Mouse (Mus musculus): ENCODE measurements around the gene Arhgef7. TPM values are rescaled to one million over a fixed set of nuclear protein-coding genes. Genes with fewer than 3 reads are reported as not detected.

The Arhgef7 gene
- 25.1 and 37.3 TPM in 2 replicates for polyA plus RNA-seq (2014; fragmentation: Nextera tagmentation; extraction: Ambion mirVana)

DNA sequence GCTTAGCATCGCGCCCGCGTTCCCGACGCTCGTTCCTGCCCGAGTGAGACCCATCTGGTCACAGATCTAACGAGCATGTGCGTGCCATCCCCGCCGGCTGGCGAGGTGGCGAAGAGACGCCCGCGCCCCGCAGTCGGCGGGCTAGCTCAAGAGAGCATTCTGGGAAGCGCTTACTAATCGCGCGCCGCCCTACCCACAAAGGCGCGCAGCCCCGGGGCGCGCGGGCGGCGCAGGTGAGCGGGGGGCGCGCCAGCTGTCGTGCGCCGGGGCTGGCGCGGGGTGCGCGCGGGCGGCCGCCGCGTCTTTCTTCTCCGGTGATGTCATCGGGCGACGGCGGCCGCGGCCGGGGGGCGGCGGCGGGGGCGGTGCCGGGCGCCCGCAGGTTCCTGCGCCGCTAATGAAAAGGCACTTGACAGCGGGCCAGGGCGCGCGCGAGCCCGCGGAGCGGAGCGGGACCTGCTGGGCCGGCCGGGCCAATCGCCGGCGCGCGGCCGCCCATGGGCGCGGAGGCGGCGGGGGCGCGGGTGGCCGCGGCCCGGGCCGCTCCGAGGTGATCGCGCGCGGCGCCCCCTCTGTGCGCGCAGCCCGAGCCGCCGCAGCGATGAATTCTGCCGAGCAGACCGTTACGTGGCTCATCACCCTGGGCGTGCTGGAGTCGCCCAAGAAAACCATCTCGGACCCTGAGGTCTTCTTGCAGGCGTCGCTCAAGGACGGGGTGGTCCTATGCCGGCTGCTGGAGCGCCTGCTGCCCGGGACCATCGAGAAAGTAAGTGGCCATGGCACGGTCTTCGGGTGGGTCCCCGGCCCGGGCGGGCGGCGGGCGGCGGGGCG lies at the start of gene Arhgef7:
Arhgef7 (plus strand) TSS at position 71 of the 831 bp plus-strand sequence.
- H3K9me3 ChIP-seq (ENCODE audit: control insufficient read depth, low read length), result no peaks in the 10 kb centered on the region
- H3K27me3 ChIP-seq (ENCODE audit: control insufficient read depth, insufficient read depth, low read length), result peaks cover 41% of the 10 kb centered on the region

DNA sequence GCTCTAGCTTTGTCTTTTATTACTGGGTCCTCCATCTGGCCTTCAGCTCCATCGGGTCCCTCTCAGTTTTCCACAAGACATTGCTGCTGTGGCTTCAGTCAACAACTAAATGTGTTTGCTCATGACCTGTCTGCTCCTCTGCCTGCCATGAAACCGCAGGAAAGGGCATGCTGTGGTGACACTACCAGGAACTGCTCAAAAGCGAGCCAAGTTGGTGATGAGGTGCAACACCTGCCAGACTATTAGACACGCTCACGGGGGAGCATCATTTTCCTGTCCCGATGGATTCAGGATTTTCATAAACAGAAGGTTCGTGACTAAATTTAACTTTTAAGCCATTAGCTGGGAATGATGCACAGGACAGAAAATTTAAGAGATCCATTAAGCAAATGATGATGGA lies 43.0 kb upstream of the Arhgef7 start:
- Histone ChIP-seq H3K4me3 (ENCODE audit: low read length) (no peak overlapping the region), H3K9ac (ENCODE audit: low read depth, low read length) (no peak overlapping the region), H3K4me1 (ENCODE audit: control insufficient read depth, insufficient read depth, low read length) (no peaks in the 10 kb centered on the region), H3K27me3 (ENCODE audit: control insufficient read depth, insufficient read depth, low read length) (no peaks in the 10 kb centered on the region), H3K4me2 (replicated peaks; ENCODE audit: low read depth, low read length) (no peak overlapping the region), H3K36me3 (ENCODE audit: control insufficient read depth, insufficient read depth, low read length) (no peaks in the 10 kb centered on the region), H3K9me3 (ENCODE audit: control insufficient read depth, low read length) (peaks cover 5% of the 10 kb centered on the region), H3K27ac (ENCODE audit: low read depth, low read length) (no peak overlapping the region)
- no peak for ATAC-seq (ENCODE audit: low FRiP score, low TSS enrichment)
- 84% methylated on average over 7 of the region's 7 CpGs for WGBS

More for the DNA sequence above, at the start of gene Arhgef7:
- 1% methylated on average over 87 of the region's 127 CpGs for WGBS
- H3K4me3 ChIP-seq (ENCODE audit: low read length), result peak within 1 kb of the TSS; percentile 57
- H3K4me2 ChIP-seq (replicated peaks; ENCODE audit: low read depth, low read length), result peak within 1 kb of the TSS; percentile 97
- no peaks in the 10 kb centered on the region for H3K4me1 ChIP-seq (ENCODE audit: control insufficient read depth, insufficient read depth, low read length)
- peak within 1 kb of the TSS; percentile 58 for H3K9ac ChIP-seq (ENCODE audit: low read depth, low read length)
- no peaks in the 10 kb centered on the region for H3K36me3 ChIP-seq (ENCODE audit: control insufficient read depth, insufficient read depth, low read length)
- ATAC-seq (ENCODE audit: low FRiP score, low TSS enrichment), result peak; percentile 78
- no peak within 1 kb of the TSS for H3K27ac ChIP-seq (ENCODE audit: low read depth, low read length)

DNA sequence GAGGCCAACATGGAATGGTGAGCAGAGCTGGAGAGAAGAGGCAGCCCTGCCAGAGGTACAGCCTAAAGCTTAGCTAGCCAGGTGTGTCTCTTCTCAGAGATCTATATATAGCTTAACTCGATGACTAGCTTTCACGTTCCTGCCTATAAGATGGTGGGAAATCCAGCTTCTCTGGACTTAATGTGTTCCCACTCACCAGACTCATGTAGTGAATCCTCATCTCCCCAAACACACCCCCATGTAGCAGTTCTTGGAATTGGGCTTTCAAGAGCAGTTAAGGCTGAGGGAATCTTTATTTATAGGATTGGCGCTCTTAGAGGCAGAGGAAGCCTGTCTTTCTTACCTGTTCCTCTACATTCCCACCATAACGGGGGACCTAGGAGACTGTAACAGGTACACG lies 40.3 kb upstream of the Arhgef7 start:
- ATAC-seq (ENCODE audit: low FRiP score, low TSS enrichment), result no peak
- H3K27me3 ChIP-seq (ENCODE audit: control insufficient read depth, insufficient read depth, low read length), result no peaks in the 10 kb centered on the region
- 92% methylated on average over 5 of the region's 5 CpGs for WGBS

DNA sequence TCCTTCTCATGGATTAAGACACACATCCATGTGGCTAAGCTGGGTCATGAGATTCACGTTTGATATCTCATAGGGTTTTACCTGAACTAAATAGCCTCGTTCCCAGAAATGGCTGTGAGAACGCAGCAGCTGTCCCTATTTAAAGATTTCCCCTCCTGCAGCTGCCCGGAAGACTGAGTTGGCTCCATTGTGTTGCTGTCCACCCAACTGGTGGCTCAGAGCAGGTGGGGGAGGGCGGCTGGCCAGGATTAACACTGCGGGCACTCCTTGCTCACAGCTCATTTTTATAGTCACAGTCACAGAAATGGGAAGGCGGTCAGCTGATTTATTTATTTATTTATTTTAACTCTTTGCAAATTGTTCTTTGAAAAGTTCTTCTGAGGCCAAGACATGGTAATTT lies 37.6 kb upstream of the Arhgef7 start:
- no peaks in the 10 kb centered on the region for H3K36me3 ChIP-seq (ENCODE audit: control insufficient read depth, insufficient read depth, low read length)
- H3K27ac ChIP-seq (ENCODE audit: low read depth, low read length), result no peak overlapping the region
- no peaks in the 10 kb centered on the region for H3K4me1 ChIP-seq (ENCODE audit: control insufficient read depth, insufficient read depth, low read length)
- ATAC-seq (ENCODE audit: low FRiP score, low TSS enrichment), result no peak
- 65% methylated on average over 7 of the region's 7 CpGs for WGBS
- no peak overlapping the region for H3K9ac ChIP-seq (ENCODE audit: low read depth, low read length)
- H3K9me3 ChIP-seq (ENCODE audit: control insufficient read depth, low read length), result peaks cover 5% of the 10 kb centered on the region
- no peak overlapping the region for H3K4me3 ChIP-seq (ENCODE audit: low read length)
- no peaks in the 10 kb centered on the region for H3K27me3 ChIP-seq (ENCODE audit: control insufficient read depth, insufficient read depth, low read length)
- H3K4me2 ChIP-seq (replicated peaks; ENCODE audit: low read depth, low read length), result no peak overlapping the region

More for the DNA sequence above, 40.3 kb upstream of the Arhgef7 start:
- no peak overlapping the region for H3K4me2 ChIP-seq (replicated peaks; ENCODE audit: low read depth, low read length)
- H3K9ac ChIP-seq (ENCODE audit: low read depth, low read length), result no peak overlapping the region
- no peaks in the 10 kb centered on the region for H3K4me1 ChIP-seq (ENCODE audit: control insufficient read depth, insufficient read depth, low read length)
- no peak overlapping the region for H3K27ac ChIP-seq (ENCODE audit: low read depth, low read length)
- H3K9me3 ChIP-seq (ENCODE audit: control insufficient read depth, low read length), result peaks cover 5% of the 10 kb centered on the region
- H3K36me3 ChIP-seq (ENCODE audit: control insufficient read depth, insufficient read depth, low read length), result no peaks in the 10 kb centered on the region
- no peak overlapping the region for H3K4me3 ChIP-seq (ENCODE audit: low read length)

DNA sequence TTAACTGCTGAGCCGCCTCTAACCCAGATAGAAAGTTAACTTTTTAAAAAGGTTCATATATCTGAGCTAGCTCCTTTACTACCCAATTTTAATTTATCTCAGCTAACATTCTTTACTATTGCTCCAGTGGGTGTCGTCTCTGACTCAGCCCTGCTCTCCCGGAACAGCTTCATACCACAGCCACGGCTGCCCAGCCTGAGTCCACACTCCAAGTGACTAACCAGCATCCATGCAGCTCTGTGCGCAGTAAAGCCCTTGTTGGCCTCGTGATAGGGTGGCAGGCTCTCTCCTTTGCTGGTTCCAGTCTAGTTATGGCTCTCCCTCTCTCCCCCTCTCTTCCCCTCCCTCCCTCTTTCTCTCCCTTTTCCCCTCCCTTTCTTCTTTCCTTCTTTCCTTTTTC lies 36.2 kb upstream of the Arhgef7 start:
- H3K4me2 ChIP-seq (replicated peaks; ENCODE audit: low read depth, low read length), result no peak overlapping the region
- H3K27ac ChIP-seq (ENCODE audit: low read depth, low read length), result no peak overlapping the region
- 94% methylated on average over 6 of the region's 6 CpGs for WGBS
- no peaks in the 10 kb centered on the region for H3K9me3 ChIP-seq (ENCODE audit: control insufficient read depth, low read length)
- H3K27me3 ChIP-seq (ENCODE audit: control insufficient read depth, insufficient read depth, low read length), result no peaks in the 10 kb centered on the region
- no peak for ATAC-seq (ENCODE audit: low FRiP score, low TSS enrichment)
- H3K36me3 ChIP-seq (ENCODE audit: control insufficient read depth, insufficient read depth, low read length), result no peaks in the 10 kb centered on the region
- no peak overlapping the region for H3K4me3 ChIP-seq (ENCODE audit: low read length)
- H3K4me1 ChIP-seq (ENCODE audit: control insufficient read depth, insufficient read depth, low read length), result no peaks in the 10 kb centered on the region
- H3K9ac ChIP-seq (ENCODE audit: low read depth, low read length), result no peak overlapping the region

DNA sequence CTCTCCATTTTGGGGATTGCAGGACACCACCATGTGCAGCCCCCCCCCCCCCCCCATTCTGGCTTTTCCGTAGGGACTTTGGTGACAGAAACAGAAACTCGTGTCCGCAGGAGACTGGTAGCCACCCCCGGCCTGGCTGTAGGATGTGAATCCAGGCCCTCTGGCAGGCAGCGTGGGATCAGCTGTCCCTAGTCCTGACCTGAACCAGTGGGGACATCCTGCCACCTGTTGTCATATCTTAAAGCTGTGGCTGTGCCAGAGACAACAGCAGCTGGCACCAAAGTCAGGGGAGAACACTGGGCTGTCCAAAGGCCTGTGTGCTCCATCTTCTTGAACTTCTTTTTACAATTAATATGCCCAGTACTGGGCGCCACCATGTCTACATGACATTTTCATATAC lies 35.8 kb upstream of the Arhgef7 start:
- H3K36me3 ChIP-seq (ENCODE audit: control insufficient read depth, insufficient read depth, low read length), result no peaks in the 10 kb centered on the region
- ATAC-seq (ENCODE audit: low FRiP score, low TSS enrichment), result no peak
- H3K4me1 ChIP-seq (ENCODE audit: control insufficient read depth, insufficient read depth, low read length), result no peaks in the 10 kb centered on the region
- no peaks in the 10 kb centered on the region for H3K9me3 ChIP-seq (ENCODE audit: control insufficient read depth, low read length)
- H3K9ac ChIP-seq (ENCODE audit: low read depth, low read length), result no peak overlapping the region
- H3K4me2 ChIP-seq (replicated peaks; ENCODE audit: low read depth, low read length), result no peak overlapping the region
- H3K27me3 ChIP-seq (ENCODE audit: control insufficient read depth, insufficient read depth, low read length), result no peaks in the 10 kb centered on the region
- H3K27ac ChIP-seq (ENCODE audit: low read depth, low read length), result no peak overlapping the region
- no peak overlapping the region for H3K4me3 ChIP-seq (ENCODE audit: low read length)
- WGBS, result 84% methylated on average over 6 of the region's 6 CpGs

DNA sequence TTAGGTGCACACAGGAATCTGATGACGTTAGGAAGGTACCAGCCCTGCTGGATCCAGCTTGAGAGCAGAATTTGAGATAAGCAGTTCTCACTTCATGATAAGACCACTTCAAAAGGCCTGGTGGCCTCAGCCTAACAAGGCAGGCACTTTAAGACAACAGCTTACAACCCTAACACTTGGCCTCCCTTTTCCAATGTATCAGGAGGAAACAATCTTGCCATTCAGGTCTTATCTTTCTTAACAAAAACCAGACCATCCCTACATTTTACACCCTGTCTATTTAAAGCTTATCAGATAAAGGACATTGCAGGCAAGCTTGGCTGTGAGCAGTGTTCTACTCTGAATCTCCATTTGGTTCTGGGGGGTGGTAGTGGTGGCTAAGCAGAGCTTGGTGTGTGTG lies 35.1 kb upstream of the Arhgef7 start:
- no peaks in the 10 kb centered on the region for H3K36me3 ChIP-seq (ENCODE audit: control insufficient read depth, insufficient read depth, low read length)
- H3K9me3 ChIP-seq (ENCODE audit: control insufficient read depth, low read length), result no peaks in the 10 kb centered on the region
- ATAC-seq (ENCODE audit: low FRiP score, low TSS enrichment), result no peak
- WGBS, result 80% methylated on average over 1 of the region's 1 CpGs
- no peak overlapping the region for H3K4me2 ChIP-seq (replicated peaks; ENCODE audit: low read depth, low read length)
- H3K27me3 ChIP-seq (ENCODE audit: control insufficient read depth, insufficient read depth, low read length), result no peaks in the 10 kb centered on the region
- no peaks in the 10 kb centered on the region for H3K4me1 ChIP-seq (ENCODE audit: control insufficient read depth, insufficient read depth, low read length)
- no peak overlapping the region for H3K4me3 ChIP-seq (ENCODE audit: low read length)
- no peak overlapping the region for H3K27ac ChIP-seq (ENCODE audit: low read depth, low read length)
- H3K9ac ChIP-seq (ENCODE audit: low read depth, low read length), result no peak overlapping the region

DNA sequence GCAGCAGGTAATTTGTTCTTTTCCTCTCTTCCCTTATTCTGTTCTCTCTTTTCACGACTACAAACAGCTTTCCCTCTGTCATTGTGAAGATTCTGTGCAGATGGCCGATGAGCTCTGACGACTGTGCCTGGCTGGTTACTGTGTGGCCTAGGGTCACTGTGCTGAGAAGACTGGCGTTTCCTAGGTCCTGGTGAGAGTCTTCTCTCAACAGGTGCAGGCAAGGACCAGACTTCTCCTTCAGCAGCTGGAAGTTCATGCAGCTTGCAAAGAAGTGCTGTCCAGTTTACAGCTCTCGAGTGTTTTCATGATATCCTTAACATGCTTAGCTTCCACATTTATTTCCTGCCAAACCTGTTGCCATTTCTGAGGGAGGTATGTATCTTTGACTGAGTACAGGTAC lies 33.5 kb upstream of the Arhgef7 start:
- WGBS, result 74% methylated on average over 5 of the region's 5 CpGs

DNA sequence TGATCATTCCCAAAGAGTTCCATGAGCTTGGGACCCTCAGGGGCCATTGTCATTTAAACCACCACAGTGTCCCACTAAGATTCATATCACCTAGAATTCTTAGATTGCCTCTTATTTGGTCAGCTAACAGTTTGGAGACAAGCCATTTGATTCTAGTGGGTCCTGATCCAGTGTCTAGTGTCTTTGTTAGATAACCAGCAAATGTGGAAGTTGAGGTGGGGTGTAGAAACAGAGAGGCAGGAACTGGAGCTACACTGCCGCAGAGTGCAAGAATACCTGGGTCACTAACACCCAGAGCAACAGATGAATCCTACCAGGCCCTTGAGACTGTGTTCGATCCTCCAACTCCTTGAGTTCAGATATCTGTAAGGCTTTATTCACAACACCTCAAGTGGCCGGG lies 31.3 kb upstream of the Arhgef7 start:
- WGBS, result 89% methylated on average over 3 of the region's 3 CpGs
- H3K9me3 ChIP-seq (ENCODE audit: control insufficient read depth, low read length), result no peaks in the 10 kb centered on the region
- no peak overlapping the region for H3K27ac ChIP-seq (ENCODE audit: low read depth, low read length)
- H3K4me1 ChIP-seq (ENCODE audit: control insufficient read depth, insufficient read depth, low read length), result 0 out of 2 replicates have a peak, but pooled peaks cover 5% of the 10 kb centered on the region
- H3K4me3 ChIP-seq (ENCODE audit: low read length), result no peak overlapping the region
- H3K4me2 ChIP-seq (replicated peaks; ENCODE audit: low read depth, low read length), result no peak overlapping the region
- no peak for ATAC-seq (ENCODE audit: low FRiP score, low TSS enrichment)
- H3K27me3 ChIP-seq (ENCODE audit: control insufficient read depth, insufficient read depth, low read length), result no peaks in the 10 kb centered on the region
- H3K9ac ChIP-seq (ENCODE audit: low read depth, low read length), result no peak overlapping the region
- no peaks in the 10 kb centered on the region for H3K36me3 ChIP-seq (ENCODE audit: control insufficient read depth, insufficient read depth, low read length)

More for the DNA sequence above, 33.5 kb upstream of the Arhgef7 start:
- H3K9me3 ChIP-seq (ENCODE audit: control insufficient read depth, low read length), result no peaks in the 10 kb centered on the region
- ATAC-seq (ENCODE audit: low FRiP score, low TSS enrichment), result no peak
- no peak overlapping the region for H3K27ac ChIP-seq (ENCODE audit: low read depth, low read length)
- no peaks in the 10 kb centered on the region for H3K4me1 ChIP-seq (ENCODE audit: control insufficient read depth, insufficient read depth, low read length)
- H3K36me3 ChIP-seq (ENCODE audit: control insufficient read depth, insufficient read depth, low read length), result no peaks in the 10 kb centered on the region
- H3K9ac ChIP-seq (ENCODE audit: low read depth, low read length), result no peak overlapping the region
- H3K4me3 ChIP-seq (ENCODE audit: low read length), result no peak overlapping the region
- H3K4me2 ChIP-seq (replicated peaks; ENCODE audit: low read depth, low read length), result no peak overlapping the region
- no peaks in the 10 kb centered on the region for H3K27me3 ChIP-seq (ENCODE audit: control insufficient read depth, insufficient read depth, low read length)
